Mouse (Mus musculus) lung, postnatal 0 days (tissue): Measurements from ENCODE around the gene Gm45015.

Source experiments
- CTCF ChIP-seq: IDR thresholded peaks from 2 replicates; pipeline ENCODE4 v1.5.1; 2016; ENCODE audit warnings: antibody characterized with exemption, mild to moderate bottlenecking
- EP300 ChIP-seq: IDR thresholded peaks from 2 replicates; pipeline ENCODE4 v1.6.1; 2016; ENCODE audit warnings: antibody characterized with exemption, mild to moderate bottlenecking, control low read depth

DNA sequence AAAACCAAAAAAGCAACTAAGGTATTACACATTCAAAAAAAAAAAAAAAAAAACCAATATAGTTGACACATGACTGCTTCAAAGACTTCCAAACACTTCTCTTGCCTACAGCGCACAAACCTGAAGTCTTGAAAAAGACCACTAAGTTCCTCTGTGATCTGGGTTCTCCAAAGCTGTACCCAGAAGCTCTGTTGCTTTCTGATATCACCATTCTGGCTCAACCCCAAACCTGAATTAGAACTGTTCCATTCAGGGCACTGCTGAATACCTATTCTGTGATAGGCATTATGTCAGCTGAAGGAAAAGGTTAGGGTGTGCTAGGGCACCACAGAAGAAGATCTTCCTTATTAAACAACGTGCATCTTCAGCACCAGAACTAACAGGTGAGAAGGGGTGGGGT is 9.4 kb downstream of the Gm45015 start:
- TF ChIP-seq CTCF (no peak), EP300 (no peak)
